Mouse (Mus musculus) lung, postnatal 0 days (tissue): ENCODE measurements around the gene Ppat. TPM values are rescaled to one million over a fixed set of nuclear protein-coding genes. Genes with fewer than 3 reads are reported as not detected.

Source experiments
- ATAC-seq: fragments of 200-750 bp; cut with Nextera tagmentation; 2 replicates; pipeline ENCODE4 v1.8.0; 2017; ENCODE audit warnings: moderate library complexity
- DNase-seq: peaks from one replicate; pipeline ENCODE4 v3.0.0-alpha.2; 2016; ENCODE audit warnings: low spot score
- H3K27ac ChIP-seq: fragments of 300-500 bp; sonication (generic); 2 replicates; pipeline ENCODE4 v1.5.1; 2014; ENCODE audit warnings: antibody characterized with exemption, mild to moderate bottlenecking, low read length, mixed read lengths
- H3K27me3 ChIP-seq: fragments of 300-500 bp; sonication (generic); replicated peaks from 2 replicates; pipeline ENCODE4 v1.6.1; 2014; ENCODE audit warnings: low read length, mixed read lengths; ENCODE audit not compliant: insufficient read depth
- H3K36me3 ChIP-seq: fragments of 300-500 bp; sonication (generic); 2 replicates; pipeline ENCODE4 v1.6.1; 2014; ENCODE audit warnings: low read length, mixed read lengths; ENCODE audit not compliant: insufficient read depth
- H3K4me1 ChIP-seq: fragments of 300-500 bp; sonication (generic); 2 replicates; pipeline ENCODE4 v1.6.1; 2014; ENCODE audit warnings: antibody characterized with exemption, low read depth, low read length, mixed read lengths; ENCODE audit not compliant: insufficient read depth
- H3K4me2 ChIP-seq: fragments of 300-500 bp; sonication (generic); replicated peaks from 2 replicates; pipeline ENCODE4 v1.6.1; 2014; ENCODE audit warnings: low read depth, mild to moderate bottlenecking, low read length, moderate library complexity, mixed read lengths
- H3K4me3 ChIP-seq: fragments of 300-500 bp; sonication (generic); 2 replicates; pipeline ENCODE4 v1.5.1; 2014; ENCODE audit warnings: low read depth, low read length
- H3K9ac ChIP-seq: fragments of 300-500 bp; sonication (generic); replicated peaks from 2 replicates; pipeline ENCODE4 v1.6.1; 2014; ENCODE audit warnings: low read depth, mild to moderate bottlenecking
- H3K9me3 ChIP-seq: fragments of 300-500 bp; sonication (generic); 2 replicates; pipeline ENCODE4 v1.6.1; 2016; ENCODE audit warnings: low read length, mixed read lengths
- CTCF ChIP-seq: IDR thresholded peaks from 2 replicates; pipeline ENCODE4 v1.5.1; 2016; ENCODE audit warnings: antibody characterized with exemption, mild to moderate bottlenecking
- EP300 ChIP-seq: IDR thresholded peaks from 2 replicates; pipeline ENCODE4 v1.6.1; 2016; ENCODE audit warnings: antibody characterized with exemption, mild to moderate bottlenecking, control low read depth
- WGBS: fragments of 180-500 bp; shearing (Covaris S2); extraction: QIAGEN DNeasy Blood & Tissue Kit; methylation state at CpG from one replicate; pipeline ENCODE4 v1.1.7; 2014; 5-methylcytosine and 5-hydroxymethylcytosine counted together
- polyA plus RNA-seq: library from polyadenylated mRNA; unstranded; fragments of >200 nt; fragmentation: Nextera tagmentation; extraction: Ambion mirVana; gene quantifications from 2 replicates; pipeline ENCODE4 v1.2.1, GENCODE M21; 2015

Gene Ppat
- polyA plus RNA-seq, 1 experiment from 2014 or later, result 12.5 TPM

DNA sequence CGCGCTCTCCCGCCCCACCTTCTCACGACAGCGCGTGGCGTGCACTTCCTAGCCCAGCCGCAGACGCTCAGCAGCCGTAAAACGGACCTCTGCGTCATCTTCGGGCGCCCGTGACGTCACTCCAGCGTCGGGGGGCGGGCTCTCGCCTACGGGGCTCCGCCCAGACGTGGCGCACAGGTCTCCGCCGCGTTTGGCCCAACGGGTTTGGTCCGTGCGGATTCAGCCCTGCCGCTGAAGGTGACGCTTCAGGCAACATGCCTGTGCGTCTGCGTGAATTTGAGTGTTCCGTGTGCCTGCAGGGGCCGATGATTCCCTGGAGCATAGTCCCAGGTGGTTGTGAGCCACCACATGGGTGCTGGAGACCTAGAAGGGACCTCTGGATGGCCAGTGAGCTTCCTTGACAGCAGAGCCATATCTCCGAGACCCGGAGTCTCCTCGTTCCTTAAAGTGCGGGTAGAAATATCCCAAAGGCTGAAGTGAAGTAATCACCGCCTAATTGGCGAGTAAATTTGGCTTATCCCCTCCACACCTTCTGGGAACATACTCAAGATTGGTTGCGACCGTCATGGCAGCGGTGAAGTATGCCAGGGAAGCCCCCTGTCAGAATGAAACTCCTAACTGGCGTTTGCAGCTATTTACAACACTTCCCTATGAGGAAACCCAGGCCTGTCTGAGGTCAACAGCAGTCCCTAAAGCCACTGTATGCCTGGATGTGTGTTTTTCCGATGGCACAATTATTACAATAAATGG lies 45.8 kb downstream of the Ppat start, which contains the start of gene Aasdh:
Aasdh (minus strand) TSS at position 110 of the 750 bp plus-strand sequence.
- peak within 1 kb of the TSS; percentile 92 for H3K9ac ChIP-seq
- DNase-seq (peak; percentile 95), ATAC-seq (peak; percentile 99)
- no peaks in the 10 kb centered on the region for H3K27me3 ChIP-seq
- H3K9me3 ChIP-seq, result no peaks in the 10 kb centered on the region
- H3K4me2 ChIP-seq, result peak within 1 kb of the TSS; percentile 85
- under 1% methylated on average over 47 of the region's 47 CpGs for WGBS
- H3K4me1 ChIP-seq, result no peaks in the 10 kb centered on the region; the same call in 1 of the 2 replicates
- peak within 1 kb of the TSS; percentile 67 for H3K4me3 ChIP-seq
- peak within 1 kb of the TSS; percentile 94 for H3K27ac ChIP-seq
- H3K36me3 ChIP-seq, result no peaks in the 10 kb centered on the region
- peak; percentile 46 for TF ChIP-seq CTCF
- TF ChIP-seq EP300, result 0 out of 2 replicates have a peak, but pooled peaks have one; percentile 3

GRCm38 (mm10) chr5:76904713-76905404 lies 46.5 kb downstream of the Ppat start:
- Histone ChIP-seq H3K36me3 (no peaks in the 10 kb centered on the region), H3K9ac (peak overlapping the region; percentile 92), H3K27me3 (no peaks in the 10 kb centered on the region), H3K4me2 (peak overlapping the region; percentile 85), H3K27ac (peak overlapping the region; percentile 94), H3K4me3 (peak overlapping the region; percentile 67), H3K4me1 (no peaks in the 10 kb centered on the region; the same call in 1 of the 2 replicates), H3K9me3 (no peaks in the 10 kb centered on the region)
- DNase-seq (no peak), ATAC-seq (no peak)
- TF ChIP-seq CTCF (no peak), EP300 (0 out of 2 replicates have a peak, but pooled peaks have one; percentile 16)
- 2% methylated on average over 19 of the region's 19 CpGs for WGBS

DNA sequence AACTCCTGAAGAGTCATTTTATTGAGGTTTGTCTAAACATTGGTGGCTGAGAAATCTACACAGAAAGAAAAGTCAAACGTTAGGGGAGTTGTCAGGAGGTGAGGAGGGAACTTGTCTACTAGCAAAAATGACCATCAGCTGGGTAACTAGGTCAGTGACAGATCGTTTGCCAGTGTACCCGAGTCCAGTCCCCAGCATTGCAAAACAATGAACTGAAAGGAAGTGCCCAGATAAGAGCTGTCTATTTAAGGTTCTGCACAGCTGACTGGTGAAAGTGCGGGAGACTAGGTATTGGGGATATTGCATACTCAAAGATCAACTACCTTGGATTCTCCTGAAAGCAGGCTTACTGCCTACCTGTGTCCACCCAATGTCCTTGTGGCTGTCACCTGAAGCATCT lies 49.2 kb downstream of the Ppat start:
- H3K4me2 ChIP-seq, result no peak overlapping the region
- WGBS, result 52% methylated on average over 4 of the region's 4 CpGs
- no peak overlapping the region for H3K9ac ChIP-seq
- no peak overlapping the region for H3K27ac ChIP-seq
- no peak overlapping the region for H3K4me3 ChIP-seq
- H3K9me3 ChIP-seq, result no peaks in the 10 kb centered on the region
- no peaks in the 10 kb centered on the region for H3K36me3 ChIP-seq
- TF ChIP-seq CTCF (no peak), EP300 (no peak)
- H3K4me1 ChIP-seq, result no peaks in the 10 kb centered on the region; the same call in 1 of the 2 replicates
- H3K27me3 ChIP-seq, result no peaks in the 10 kb centered on the region
- no peak for ATAC-seq
- no peak for DNase-seq

DNA sequence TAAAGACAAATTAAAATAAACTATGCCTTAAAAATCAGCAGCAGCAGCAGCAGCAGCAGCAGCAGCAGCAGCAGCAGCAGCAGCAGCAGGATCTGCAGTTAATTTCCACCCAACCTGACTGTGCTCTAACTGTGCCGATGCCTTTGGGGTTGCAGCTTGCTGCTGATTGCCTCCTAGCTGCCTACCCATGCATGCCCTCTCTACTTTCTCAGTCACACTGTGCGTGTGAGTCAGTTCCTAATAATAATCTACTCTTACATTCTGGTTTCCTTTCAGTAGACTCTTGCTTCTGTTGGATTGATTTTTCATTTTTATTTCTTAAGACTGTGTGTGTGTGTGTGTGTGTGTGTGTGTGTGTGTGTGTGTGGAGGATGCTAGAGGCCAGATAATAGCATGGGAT lies 58.3 kb downstream of the Ppat start:
- Histone ChIP-seq H3K9me3 (no peaks in the 10 kb centered on the region), H3K36me3 (peaks cover 9% of the 10 kb centered on the region; the same call in 1 of the 2 replicates), H3K27ac (no peak overlapping the region), H3K9ac (no peak overlapping the region), H3K4me3 (no peak overlapping the region), H3K27me3 (no peaks in the 10 kb centered on the region), H3K4me2 (no peak overlapping the region), H3K4me1 (no peaks in the 10 kb centered on the region)
- WGBS, result 66% methylated on average over 2 of the region's 2 CpGs
- TF ChIP-seq CTCF (no peak), EP300 (no peak)
- DNase-seq (no peak), ATAC-seq (no peak)

- peaks cover 9% of the 10 kb centered on the region; the same call in 1 of the 2 replicates for H3K36me3 ChIP-seq
- no peak overlapping the region for H3K4me3 ChIP-seq
- 37% methylated on average over 2 of the region's 2 CpGs for WGBS
- DNase-seq (peak; percentile 7), ATAC-seq (no peak)
- TF ChIP-seq CTCF (no peak), EP300 (no peak)
- no peak overlapping the region for H3K9ac ChIP-seq
- no peaks in the 10 kb centered on the region for H3K27me3 ChIP-seq
- no peaks in the 10 kb centered on the region for H3K4me1 ChIP-seq
- no peaks in the 10 kb centered on the region for H3K9me3 ChIP-seq
- no peak overlapping the region for H3K27ac ChIP-seq
- H3K4me2 ChIP-seq, result no peak overlapping the region
Measured at GRCm38 (mm10) chr5:76892608-76893007, 58.8 kb downstream of the Ppat start.

- no peak for ATAC-seq
- WGBS, result 89% methylated on average over 2 of the region's 2 CpGs
- no peaks in the 10 kb centered on the region for H3K4me1 ChIP-seq
- DNase-seq, result no peak
- peaks cover 22% of the 10 kb centered on the region; the same call in 1 of the 2 replicates for H3K36me3 ChIP-seq
- no peak overlapping the region for H3K9ac ChIP-seq
- H3K27ac ChIP-seq, result no peak overlapping the region
- no peaks in the 10 kb centered on the region for H3K9me3 ChIP-seq
- no peak overlapping the region for H3K4me3 ChIP-seq
- TF ChIP-seq CTCF (no peak), EP300 (no peak)
- H3K27me3 ChIP-seq, result no peaks in the 10 kb centered on the region
- no peak overlapping the region for H3K4me2 ChIP-seq
Measured at GRCm38 (mm10) chr5:76887011-76887410, 64.4 kb downstream of the Ppat start.
